Mouse (Mus musculus) kidney, embryonic 14.5 days (tissue): ENCODE data around the gene Olfr1201. TPM values are rescaled to one million over a fixed set of nuclear protein-coding genes. Genes with fewer than 3 reads are reported as not detected.

Source experiments
- polyA plus RNA-seq: library from polyadenylated mRNA; unstranded; fragments of >200 nt; fragmentation: Nextera tagmentation; extraction: Ambion mirVana; gene quantifications from 2 replicates; pipeline ENCODE4 v1.2.1, GENCODE M21; 2014

The Olfr1201 gene
- polyA plus RNA-seq, 1 experiment from 2014 or later = not detected

Other genes with a start within 250 kb of the Olfr1201 start
- not detected in 2 replicates for gene Olfr1188, start 236.1 kb upstream of the Olfr1201 start, polyA plus RNA-seq
- not detected in 2 replicates for gene Olfr1189, start 206.6 kb upstream of the Olfr1201 start, polyA plus RNA-seq
- 0.03 TPM in 1 of 2 replicates, not detected in the other for gene Olfr1191-ps1, start 152.5 kb upstream of the Olfr1201 start, polyA plus RNA-seq
- gene Olfr1192-ps1, start 144.5 kb upstream of the Olfr1201 start, polyA plus RNA-seq = not detected in 2 replicates
- gene Olfr1193, start 117.4 kb upstream of the Olfr1201 start, polyA plus RNA-seq = not detected in 2 replicates
- gene Olfr1195, start 103.8 kb upstream of the Olfr1201 start, polyA plus RNA-seq = not detected in 2 replicates
- gene Olfr1196, start 88.4 kb upstream of the Olfr1201 start, polyA plus RNA-seq = not detected in 2 replicates
- not detected in 2 replicates for gene Olfr1197, start 60.7 kb upstream of the Olfr1201 start, polyA plus RNA-seq
- gene Olfr1198, start 41.7 kb upstream of the Olfr1201 start, polyA plus RNA-seq = not detected in 2 replicates
- gene Olfr1199, start 32.6 kb upstream of the Olfr1201 start, polyA plus RNA-seq = not detected in 2 replicates
- not detected in 2 replicates for gene Olfr1200, start 22.5 kb upstream of the Olfr1201 start, polyA plus RNA-seq
- not detected in 2 replicates for gene Olfr1202, start 21.5 kb downstream of the Olfr1201 start, polyA plus RNA-seq
- gene Olfr1205, start 36.7 kb downstream of the Olfr1201 start, polyA plus RNA-seq = not detected in 2 replicates
- not detected in 2 replicates for gene Olfr1204, start 56.3 kb downstream of the Olfr1201 start, polyA plus RNA-seq
- not detected in 2 replicates for gene Olfr1206, start 70.2 kb downstream of the Olfr1201 start, polyA plus RNA-seq
- not detected in 2 replicates for gene Olfr1208, start 109.3 kb downstream of the Olfr1201 start, polyA plus RNA-seq
- not detected in 2 replicates for gene Olfr1209, start 122.1 kb downstream of the Olfr1201 start, polyA plus RNA-seq
- not detected in 2 replicates for gene Olfr1211, start 145.1 kb downstream of the Olfr1201 start, polyA plus RNA-seq
- not detected in 2 replicates for gene Olfr1212, start 160.9 kb downstream of the Olfr1201 start, polyA plus RNA-seq
- gene Gm13762, start 187.2 kb downstream of the Olfr1201 start, polyA plus RNA-seq = not detected in 2 replicates
- gene Olfr1214, start 199.6 kb downstream of the Olfr1201 start, polyA plus RNA-seq = not detected in 2 replicates
- gene Olfr1215, start 213.9 kb downstream of the Olfr1201 start, polyA plus RNA-seq = not detected in 2 replicates
- not detected in 2 replicates for gene Olfr1216, start 225.3 kb downstream of the Olfr1201 start, polyA plus RNA-seq
- not detected in 2 replicates for gene Olfr1217, start 239.0 kb downstream of the Olfr1201 start, polyA plus RNA-seq